Mouse (Mus musculus) MEL (cell line): Measurements from ENCODE around the gene Tcte2. TPM values are rescaled to one million over a fixed set of nuclear protein-coding genes. Genes with fewer than 3 reads are reported as not detected.

Experiments used
- DNase-seq: peaks from one replicate; pipeline ENCODE4 v3.0.0; 2011; ENCODE audit warnings: low read depth, low spot score
- H3K27ac ChIP-seq: 2 replicates; pipeline ENCODE4 v1.5.1; 2012; ENCODE audit warnings: low read depth, mild to moderate bottlenecking, control low read depth, low read length, moderate library complexity; ENCODE audit not compliant: control insufficient read depth
- H3K27me3 ChIP-seq, 2 experiments: fragments of 150-350 bp in 1 of 2; sonication (generic) in 1 of 2; 2 replicates each; pipeline ENCODE4 v1.6.1; 2012; ENCODE audit warnings: low read length in 2 of 2, mild to moderate bottlenecking in 2 of 2, improper control_type of control experiment in 1 of 2, moderate library complexity in 1 of 2; ENCODE audit not compliant: insufficient read depth in 2 of 2, control insufficient read depth in 1 of 2
- H3K36me3 ChIP-seq, 2 experiments: 2 replicates each; pipeline ENCODE4 v1.6.1; 2012 to 2014; ENCODE audit warnings: low read length in 2 of 2, improper control_type of control experiment in 1 of 2, inconsistent platforms in 1 of 2, mild to moderate bottlenecking in 1 of 2; ENCODE audit not compliant: insufficient read depth in 2 of 2, control insufficient read depth in 1 of 2
- H3K4me1 ChIP-seq, 2 experiments: fragments of 150-350 bp in 1 of 2; sonication (generic) in 1 of 2; 2 replicates each; pipeline ENCODE4 v1.6.1; 2012; ENCODE audit warnings: low read length in 2 of 2, improper control_type of control experiment in 1 of 2, mild to moderate bottlenecking in 1 of 2; ENCODE audit not compliant: insufficient read depth in 2 of 2, control insufficient read depth in 1 of 2
- H3K4me3 ChIP-seq, 2 experiments: fragments of 150-350 bp in 1 of 2; sonication (generic) in 1 of 2; 2 replicates each; pipeline ENCODE4 v1.5.1; 2012; ENCODE audit warnings: low read depth in 2 of 2, low read length in 2 of 2, mild to moderate bottlenecking in 2 of 2, moderate library complexity in 2 of 2, control low read depth in 1 of 2, improper control_type of control experiment in 1 of 2; ENCODE audit not compliant: control insufficient read depth in 1 of 2, insufficient read depth in 1 of 2
- H3K79me2 ChIP-seq: 2 replicates; pipeline ENCODE4 v1.6.1; 2012; ENCODE audit warnings: mild to moderate bottlenecking, low read length, moderate library complexity; ENCODE audit not compliant: control insufficient read depth, poor library complexity, insufficient read depth
- H3K9ac ChIP-seq: 2 replicates; pipeline ENCODE4 v1.6.1; 2012; ENCODE audit warnings: low read depth, mild to moderate bottlenecking, control low read depth, low read length, moderate library complexity; ENCODE audit not compliant: control insufficient read depth, poor library complexity, severe bottlenecking
- H3K9me3 ChIP-seq: fragments of 150-350 bp; sonication (generic); replicated peaks from 2 replicates; pipeline ENCODE4 v1.6.1; 2012; ENCODE audit warnings: mild to moderate bottlenecking, low read length, improper control_type of control experiment, moderate library complexity; ENCODE audit not compliant: insufficient read depth
- CHD1 ChIP-seq: IDR thresholded peaks from 2 replicates; pipeline ENCODE4 v1.6.1; 2012; ENCODE audit warnings: low read depth, mild to moderate bottlenecking, inconsistent platforms, low read length, improper control_type of control experiment
- CTCF ChIP-seq, 3 experiments: IDR thresholded peaks in 2 of 3; conservative IDR thresholded peaks in 1 of 3; 2 replicates each; pipeline ENCODE4 v1.5.1; 2011 to 2012; ENCODE audit warnings: low read length in 3 of 3, low read depth in 2 of 3, mild to moderate bottlenecking in 2 of 3, improper control_type of control experiment in 1 of 3, inconsistent platforms in 1 of 3, mixed read lengths in 1 of 3, moderate library complexity in 1 of 3; ENCODE audit not compliant: control insufficient read depth in 1 of 3, insufficient read depth in 1 of 3, poor library complexity in 1 of 3, severe bottlenecking in 1 of 3
- E2F4 ChIP-seq: IDR thresholded peaks from 2 replicates; pipeline ENCODE4 v1.6.1; 2011; ENCODE audit warnings: low read depth, low read length, improper control_type of control experiment, borderline replicate concordance
- ELF1 ChIP-seq: IDR thresholded peaks from 2 replicates; pipeline ENCODE4 v1.6.1; 2014; ENCODE audit warnings: low read depth, mild to moderate bottlenecking, inconsistent platforms, low read length, improper control_type of control experiment, moderate library complexity
- EP300 ChIP-seq, 2 experiments: IDR thresholded peaks; 2 replicates each; pipeline ENCODE4 v1.6.1; 2011; ENCODE audit warnings: improper control_type of control experiment in 2 of 2, low read length in 2 of 2, low read depth in 1 of 2, mild to moderate bottlenecking in 1 of 2
- ETS1 ChIP-seq: IDR thresholded peaks from 2 replicates; pipeline ENCODE4 v1.6.1; 2012; ENCODE audit warnings: low read depth, mild to moderate bottlenecking, inconsistent platforms, low read length, improper control_type of control experiment, moderate library complexity
- GABPA ChIP-seq: IDR thresholded peaks from 2 replicates; pipeline ENCODE4 v1.6.1; 2012; ENCODE audit warnings: low read depth, mild to moderate bottlenecking, inconsistent platforms, low read length, improper control_type of control experiment, moderate library complexity
- GATA1 ChIP-seq: IDR thresholded peaks from 2 replicates; pipeline ENCODE4 v1.6.1; 2011; ENCODE audit warnings: low read depth, low read length, improper control_type of control experiment
- HCFC1 ChIP-seq: IDR thresholded peaks from 2 replicates; pipeline ENCODE4 v1.6.1; 2012; ENCODE audit warnings: low read depth, mild to moderate bottlenecking, inconsistent platforms, low read length, improper control_type of control experiment, moderate library complexity
- JUND ChIP-seq: IDR thresholded peaks from 2 replicates; pipeline ENCODE4 v1.6.1; 2011; ENCODE audit warnings: low read depth, mild to moderate bottlenecking, improper control_type of control experiment, low read length
- MAZ ChIP-seq: IDR thresholded peaks from 2 replicates; pipeline ENCODE4 v1.6.1; 2012; ENCODE audit warnings: low read depth, mild to moderate bottlenecking, inconsistent platforms, low read length, improper control_type of control experiment
- MEF2A ChIP-seq: IDR thresholded peaks from 2 replicates; pipeline ENCODE4 v1.6.1; 2014; ENCODE audit warnings: low read depth, mild to moderate bottlenecking, inconsistent platforms, low read length, improper control_type of control experiment; ENCODE audit not compliant: poor library complexity, insufficient replicate concordance, severe bottlenecking; ENCODE audit errors: extremely low read depth
- MXI1 ChIP-seq: IDR thresholded peaks from 2 replicates; pipeline ENCODE4 v1.6.1; 2011; ENCODE audit warnings: mild to moderate bottlenecking, low read depth, low read length, improper control_type of control experiment
- MYB ChIP-seq: IDR thresholded peaks from 2 replicates; pipeline ENCODE4 v1.6.1; 2011; ENCODE audit warnings: mild to moderate bottlenecking, low read depth, low read length, improper control_type of control experiment
- NRF1 ChIP-seq: IDR thresholded peaks from 2 replicates; pipeline ENCODE4 v1.6.1; 2014; ENCODE audit warnings: low read depth, mild to moderate bottlenecking, inconsistent platforms, low read length, improper control_type of control experiment, moderate library complexity; ENCODE audit not compliant: poor library complexity, insufficient read depth, severe bottlenecking
- POLR2A ChIP-seq, 2 experiments: IDR thresholded peaks; 2 replicates each; pipeline ENCODE4 v1.6.1; 2011 to 2012; ENCODE audit warnings: low read length in 2 of 2, mild to moderate bottlenecking in 2 of 2, control low read depth in 1 of 2, improper control_type of control experiment in 1 of 2, low read depth in 1 of 2, moderate library complexity in 1 of 2; ENCODE audit not compliant: control insufficient read depth in 1 of 2, insufficient read depth in 1 of 2, poor library complexity in 1 of 2
- POLR2AphosphoS5 ChIP-seq: IDR thresholded peaks from 2 replicates; pipeline ENCODE4 v1.6.1; 2012; ENCODE audit warnings: low read depth, borderline replicate concordance, mild to moderate bottlenecking, inconsistent platforms, low read length, moderate library complexity, mixed read lengths
- RCOR1 ChIP-seq: IDR thresholded peaks from 2 replicates; pipeline ENCODE4 v1.6.1; 2012; ENCODE audit warnings: low read depth, mild to moderate bottlenecking, inconsistent platforms, low read length, improper control_type of control experiment
- SIN3A ChIP-seq: IDR thresholded peaks from 2 replicates; pipeline ENCODE4 v1.6.1; 2012; ENCODE audit warnings: low read length, improper control_type of control experiment, inconsistent platforms
- TBP ChIP-seq: IDR thresholded peaks from 2 replicates; pipeline ENCODE4 v1.8.0; 2011; ENCODE audit warnings: low read depth, low read length, improper control_type of control experiment
- UBTF ChIP-seq: IDR thresholded peaks from 2 replicates; pipeline ENCODE4 v1.6.1; 2012; ENCODE audit warnings: low read depth, mild to moderate bottlenecking, inconsistent platforms, low read length, improper control_type of control experiment, moderate library complexity, borderline replicate concordance; ENCODE audit not compliant: insufficient read depth
- USF1 ChIP-seq: IDR thresholded peaks from 2 replicates; pipeline ENCODE4 v1.6.1; 2014; ENCODE audit warnings: low read depth, mild to moderate bottlenecking, inconsistent platforms, low read length, improper control_type of control experiment, moderate library complexity
- USF2 ChIP-seq, 2 experiments: IDR thresholded peaks; 2 replicates each; pipeline ENCODE4 v1.6.1; 2011 to 2012; ENCODE audit warnings: improper control_type of control experiment in 2 of 2, low read length in 2 of 2, borderline replicate concordance in 1 of 2, inconsistent platforms in 1 of 2, low read depth in 1 of 2, mild to moderate bottlenecking in 1 of 2; ENCODE audit not compliant: insufficient read depth in 1 of 2
- ZMIZ1 ChIP-seq: IDR thresholded peaks from 2 replicates; pipeline ENCODE4 v1.6.1; 2012; ENCODE audit warnings: low read depth, mild to moderate bottlenecking, inconsistent platforms, low read length, improper control_type of control experiment, moderate library complexity
- ZNF384 ChIP-seq: IDR thresholded peaks from 2 replicates; pipeline ENCODE4 v1.6.1; 2012; ENCODE audit warnings: low read depth, mild to moderate bottlenecking, inconsistent platforms, low read length, improper control_type of control experiment
- polyA plus RNA-seq, 2 experiments: library from polyadenylated mRNA; stranded (reverse) in 1 of 2; unstranded in 1 of 2; fragments of >175 nt in 1 of 2; fragments of >200 nt in 1 of 2; gene quantifications; 2 replicates each; pipeline versions ENCODE4 v1.2.1 to v1.2.4; 2012; ENCODE audit warnings: low replicate concordance in 2 of 2, low read depth in 1 of 2; ENCODE audit not compliant: insufficient read length in 2 of 2, insufficient read depth in 1 of 2, missing spikeins in 1 of 2
- total RNA-seq: library from RNA; depleted of rRNA; stranded (reverse); fragments of 300-350 nt; gene quantifications from 2 replicates; pipeline ENCODE4 v1.2.3, GENCODE M21; 2012

Tcte2 gene
- total and polyA plus RNA-seq, 3 experiments = not detected

- H3K4me3 ChIP-seq = no peak overlapping the region
- H3K27me3 ChIP-seq = no peaks in the 10 kb centered on the region
- DNase-seq = no peak
- H3K9ac ChIP-seq = no peak overlapping the region
- H3K9me3 ChIP-seq = no peaks in the 10 kb centered on the region
- no peak overlapping the region for H3K27ac ChIP-seq
- no peaks in the 10 kb centered on the region for H3K36me3 ChIP-seq
- no peaks in the 10 kb centered on the region for H3K79me2 ChIP-seq
- H3K4me1 ChIP-seq = no peaks in the 10 kb centered on the region
- TF ChIP-seq CTCF (IDR thresholded peaks at IDR 0.05 in 2 of 3, conservative IDR thresholded peaks at IDR 0.05 in 1 of 3; ENCODE audit: control insufficient read depth in 1 of 3, insufficient read depth in 1 of 3, low read depth in 2 of 3, low read length in 3 of 3, poor library complexity in 1 of 3, severe bottlenecking in 1 of 3) (no peak), TBP (no peak), GATA1 (no peak), ZNF384 (no peak), ETS1 (no peak), MAZ (no peak), ZMIZ1 (no peak), UBTF (no peak), USF1 (no peak), E2F4 (no peak), USF2 (IDR thresholded peaks at IDR 0.05; ENCODE audit: borderline replicate concordance in 1 of 2, insufficient read depth in 1 of 2, low read depth in 1 of 2, low read length in 2 of 2) (no peak), POLR2A (IDR thresholded peaks at IDR 0.05; ENCODE audit: control insufficient read depth in 1 of 2, insufficient read depth in 1 of 2, low read depth in 1 of 2, low read length in 2 of 2, poor library complexity in 1 of 2) (no peak), CHD1 (no peak), POLR2AphosphoS5 (no peak), MEF2A (no peak), ELF1 (no peak), SIN3A (no peak), RCOR1 (no peak), NRF1 (no peak)
- TF ChIP-seq, all 39 proteins: peak for 0
Measured at GRCm38 (mm10) chr17:13711173-13711572, 50.5 kb downstream of the Tcte2 start.

GRCm38 (mm10) chr17:13705481-13705921, 56.1 kb downstream of the Tcte2 start:
- H3K27ac ChIP-seq = no peak overlapping the region
- TF ChIP-seq POLR2A (IDR thresholded peaks at IDR 0.05; ENCODE audit: control insufficient read depth in 1 of 2, insufficient read depth in 1 of 2, low read depth in 1 of 2, low read length in 2 of 2, poor library complexity in 1 of 2) = no peak
- TF ChIP-seq MYB = no peak
- no peak for TF ChIP-seq GABPA
- no peak for TF ChIP-seq RCOR1
- TF ChIP-seq ZNF384 = no peak
- TF ChIP-seq MXI1 = no peak
- TF ChIP-seq CTCF (IDR thresholded peaks at IDR 0.05 in 2 of 3, conservative IDR thresholded peaks at IDR 0.05 in 1 of 3; ENCODE audit: control insufficient read depth in 1 of 3, insufficient read depth in 1 of 3, low read depth in 2 of 3, low read length in 3 of 3, poor library complexity in 1 of 3, severe bottlenecking in 1 of 3) = no peak
- no peak for TF ChIP-seq HCFC1
- TF ChIP-seq MAZ = no peak
- no peak for TF ChIP-seq SIN3A
- no peak for TF ChIP-seq ZMIZ1
- TF ChIP-seq JUND = no peak
- no peak for TF ChIP-seq EP300 (IDR thresholded peaks at IDR 0.05; ENCODE audit: low read depth in 1 of 2, low read length in 2 of 2)
- no peak for DNase-seq
- H3K36me3 ChIP-seq = no peaks in the 10 kb centered on the region
- H3K4me3 ChIP-seq = no peak overlapping the region
- no peaks in the 10 kb centered on the region for H3K27me3 ChIP-seq
- no peak overlapping the region for H3K9ac ChIP-seq
- no peaks in the 10 kb centered on the region for H3K79me2 ChIP-seq
- H3K4me1 ChIP-seq = no peaks in the 10 kb centered on the region
- no peaks in the 10 kb centered on the region for H3K9me3 ChIP-seq
